Mouse (Mus musculus) adrenal gland, postnatal 0 days (tissue): ENCODE data around the gene Dpp10. TPM values are rescaled to one million over a fixed set of nuclear protein-coding genes. Genes with fewer than 3 reads are reported as not detected.

Source experiments
- polyA plus RNA-seq: library from polyadenylated mRNA; unstranded; fragments of >200 nt; fragmentation: Nextera tagmentation; extraction: Ambion mirVana; gene quantifications from 2 replicates; pipeline ENCODE4 v1.2.1, GENCODE M21; 2015

The Dpp10 gene
- polyA plus RNA-seq = 0.12 and 0.58 TPM in 2 replicates

DNA sequence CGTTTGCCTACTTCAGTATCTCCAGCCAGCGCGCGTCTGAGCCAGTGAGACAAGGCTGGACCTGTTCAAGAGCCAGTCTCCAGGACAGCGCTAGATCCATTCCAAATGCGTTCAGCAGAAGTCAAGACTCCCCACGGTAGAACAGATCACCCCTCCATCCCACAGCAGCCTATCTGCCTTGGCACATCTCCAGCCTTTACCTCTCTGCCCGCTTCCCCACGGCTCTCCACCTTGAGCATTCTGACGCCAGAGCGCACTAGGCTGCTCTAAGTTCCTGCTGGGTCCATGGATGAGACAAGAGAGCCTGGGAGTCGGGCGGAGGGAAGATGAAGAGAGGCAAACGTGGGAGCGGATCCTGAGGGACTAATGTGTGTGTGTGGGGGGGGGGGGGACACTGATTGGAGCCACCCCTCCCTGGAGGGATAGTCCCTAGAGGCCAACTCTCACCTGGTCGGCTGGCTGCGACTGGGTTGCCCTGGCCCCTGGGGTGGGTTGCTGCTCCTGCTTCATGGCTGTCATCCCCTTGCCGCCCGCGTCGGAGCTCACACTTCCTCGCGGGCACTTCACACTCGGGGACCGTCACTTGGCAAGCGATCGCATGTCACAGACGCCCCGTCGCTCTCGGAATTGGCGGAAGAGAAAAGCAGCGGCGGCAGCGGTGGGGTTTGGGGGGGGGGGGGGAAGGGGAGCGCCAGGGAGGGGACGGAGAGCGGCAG, at the start of gene Dpp10:
TSS of gene Dpp10 (minus strand) at position 635 of the 716 bp plus-strand sequence.

